Mouse (Mus musculus) lung, postnatal 0 days (tissue): ENCODE data around the gene Syt17.
A peak's percentile ranks its signal among the peaks of the same experiment; 100 is the strongest.

Experiments used
- CTCF ChIP-seq: IDR thresholded peaks from 2 replicates; pipeline ENCODE4 v1.5.1; 2016; ENCODE audit warnings: antibody characterized with exemption, mild to moderate bottlenecking
- EP300 ChIP-seq: IDR thresholded peaks from 2 replicates; pipeline ENCODE4 v1.6.1; 2016; ENCODE audit warnings: antibody characterized with exemption, mild to moderate bottlenecking, control low read depth

DNA sequence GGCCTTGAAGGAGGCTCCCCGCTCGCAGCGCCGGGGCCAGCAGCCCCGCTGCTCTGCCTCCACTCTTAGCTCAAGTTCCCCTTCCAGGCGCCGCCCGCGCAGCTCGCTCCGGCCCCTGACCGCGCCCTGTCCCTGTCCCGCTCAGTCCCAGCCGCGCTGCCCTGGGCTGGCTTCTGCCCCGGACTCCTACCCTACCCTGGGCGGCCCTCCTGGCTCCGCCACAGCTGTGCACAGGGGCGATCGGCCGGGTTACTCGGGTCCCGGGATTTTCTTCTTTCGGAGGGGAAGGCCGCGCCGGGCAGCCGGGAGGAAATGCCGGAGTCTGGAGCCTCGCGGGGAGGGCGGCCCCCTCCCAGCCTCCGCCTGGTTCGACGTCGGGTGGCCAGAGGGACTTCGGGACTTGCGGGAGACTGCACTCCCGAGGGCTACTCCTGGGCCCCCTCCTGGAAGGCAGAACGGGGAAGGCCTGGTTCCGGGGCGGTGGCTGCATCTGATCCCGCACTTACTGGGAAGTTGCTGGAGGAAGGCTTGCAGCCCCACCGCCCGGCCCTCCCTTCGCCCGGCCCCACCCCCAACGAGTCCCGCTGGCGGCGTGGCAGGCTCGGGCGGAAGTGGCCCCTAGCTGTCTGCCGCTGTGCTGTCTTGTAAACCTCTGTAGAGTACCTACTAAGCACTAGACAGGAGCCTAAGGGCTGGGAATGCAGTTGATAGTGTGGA, 43.6 kb upstream of the Syt17 start, which contains the start of gene Itpripl2:
- TF ChIP-seq CTCF (peak; percentile 36), EP300 (peak; percentile 60)
